Mouse (Mus musculus) MEL (cell line): Measurements from ENCODE around the gene Rpl29. TPM values are rescaled to one million over a fixed set of nuclear protein-coding genes. Genes with fewer than 3 reads are reported as not detected.

Experiments
- DNase-seq: peaks from one replicate; pipeline ENCODE4 v3.0.0; 2011; ENCODE audit warnings: low read depth, low spot score
- H3K27ac ChIP-seq: 2 replicates; pipeline ENCODE4 v1.5.1; 2012; ENCODE audit warnings: low read depth, mild to moderate bottlenecking, control low read depth, low read length, moderate library complexity; ENCODE audit not compliant: control insufficient read depth
- H3K27me3 ChIP-seq, 2 experiments: fragments of 150-350 bp in 1 of 2; sonication (generic) in 1 of 2; 2 replicates each; pipeline ENCODE4 v1.6.1; 2012; ENCODE audit warnings: low read length in 2 of 2, mild to moderate bottlenecking in 2 of 2, improper control_type of control experiment in 1 of 2, moderate library complexity in 1 of 2; ENCODE audit not compliant: insufficient read depth in 2 of 2, control insufficient read depth in 1 of 2
- H3K36me3 ChIP-seq, 2 experiments: 2 replicates each; pipeline ENCODE4 v1.6.1; 2012 to 2014; ENCODE audit warnings: low read length in 2 of 2, improper control_type of control experiment in 1 of 2, inconsistent platforms in 1 of 2, mild to moderate bottlenecking in 1 of 2; ENCODE audit not compliant: insufficient read depth in 2 of 2, control insufficient read depth in 1 of 2
- H3K4me1 ChIP-seq, 2 experiments: fragments of 150-350 bp in 1 of 2; sonication (generic) in 1 of 2; 2 replicates each; pipeline ENCODE4 v1.6.1; 2012; ENCODE audit warnings: low read length in 2 of 2, improper control_type of control experiment in 1 of 2, mild to moderate bottlenecking in 1 of 2; ENCODE audit not compliant: insufficient read depth in 2 of 2, control insufficient read depth in 1 of 2
- H3K4me3 ChIP-seq, 2 experiments: fragments of 150-350 bp in 1 of 2; sonication (generic) in 1 of 2; 2 replicates each; pipeline ENCODE4 v1.5.1; 2012; ENCODE audit warnings: low read depth in 2 of 2, low read length in 2 of 2, mild to moderate bottlenecking in 2 of 2, moderate library complexity in 2 of 2, control low read depth in 1 of 2, improper control_type of control experiment in 1 of 2; ENCODE audit not compliant: control insufficient read depth in 1 of 2, insufficient read depth in 1 of 2
- H3K79me2 ChIP-seq: 2 replicates; pipeline ENCODE4 v1.6.1; 2012; ENCODE audit warnings: mild to moderate bottlenecking, low read length, moderate library complexity; ENCODE audit not compliant: control insufficient read depth, poor library complexity, insufficient read depth
- H3K9ac ChIP-seq: 2 replicates; pipeline ENCODE4 v1.6.1; 2012; ENCODE audit warnings: low read depth, mild to moderate bottlenecking, control low read depth, low read length, moderate library complexity; ENCODE audit not compliant: control insufficient read depth, poor library complexity, severe bottlenecking
- H3K9me3 ChIP-seq: fragments of 150-350 bp; sonication (generic); replicated peaks from 2 replicates; pipeline ENCODE4 v1.6.1; 2012; ENCODE audit warnings: mild to moderate bottlenecking, low read length, improper control_type of control experiment, moderate library complexity; ENCODE audit not compliant: insufficient read depth
- BHLHE40 ChIP-seq: IDR thresholded peaks from 2 replicates; pipeline ENCODE4 v1.6.1; 2012; ENCODE audit warnings: low read depth, mild to moderate bottlenecking, inconsistent platforms, low read length, improper control_type of control experiment, borderline replicate concordance
- CTCF ChIP-seq, 3 experiments: IDR thresholded peaks in 2 of 3; conservative IDR thresholded peaks in 1 of 3; 2 replicates each; pipeline ENCODE4 v1.5.1; 2011 to 2012; ENCODE audit warnings: low read length in 3 of 3, low read depth in 2 of 3, mild to moderate bottlenecking in 2 of 3, improper control_type of control experiment in 1 of 3, inconsistent platforms in 1 of 3, mixed read lengths in 1 of 3, moderate library complexity in 1 of 3; ENCODE audit not compliant: control insufficient read depth in 1 of 3, insufficient read depth in 1 of 3, poor library complexity in 1 of 3, severe bottlenecking in 1 of 3
- E2F4 ChIP-seq: IDR thresholded peaks from 2 replicates; pipeline ENCODE4 v1.6.1; 2011; ENCODE audit warnings: low read depth, low read length, improper control_type of control experiment, borderline replicate concordance
- ELF1 ChIP-seq: IDR thresholded peaks from 2 replicates; pipeline ENCODE4 v1.6.1; 2014; ENCODE audit warnings: low read depth, mild to moderate bottlenecking, inconsistent platforms, low read length, improper control_type of control experiment, moderate library complexity
- EP300 ChIP-seq, 2 experiments: IDR thresholded peaks; 2 replicates each; pipeline ENCODE4 v1.6.1; 2011; ENCODE audit warnings: improper control_type of control experiment in 2 of 2, low read length in 2 of 2, low read depth in 1 of 2, mild to moderate bottlenecking in 1 of 2
- ETS1 ChIP-seq: IDR thresholded peaks from 2 replicates; pipeline ENCODE4 v1.6.1; 2012; ENCODE audit warnings: low read depth, mild to moderate bottlenecking, inconsistent platforms, low read length, improper control_type of control experiment, moderate library complexity
- KAT2A ChIP-seq: conservative IDR thresholded peaks from 2 replicates; pipeline ENCODE4 v1.6.1; 2012; ENCODE audit warnings: low read depth, low read length, improper control_type of control experiment, inconsistent platforms
- MAFK ChIP-seq: IDR thresholded peaks from 2 replicates; pipeline ENCODE4 v1.6.1; 2011; ENCODE audit warnings: low read depth, mild to moderate bottlenecking, low read length, improper control_type of control experiment, borderline replicate concordance
- MAZ ChIP-seq: IDR thresholded peaks from 2 replicates; pipeline ENCODE4 v1.6.1; 2012; ENCODE audit warnings: low read depth, mild to moderate bottlenecking, inconsistent platforms, low read length, improper control_type of control experiment
- MEF2A ChIP-seq: IDR thresholded peaks from 2 replicates; pipeline ENCODE4 v1.6.1; 2014; ENCODE audit warnings: low read depth, mild to moderate bottlenecking, inconsistent platforms, low read length, improper control_type of control experiment; ENCODE audit not compliant: poor library complexity, insufficient replicate concordance, severe bottlenecking; ENCODE audit errors: extremely low read depth
- MXI1 ChIP-seq: IDR thresholded peaks from 2 replicates; pipeline ENCODE4 v1.6.1; 2011; ENCODE audit warnings: mild to moderate bottlenecking, low read depth, low read length, improper control_type of control experiment
- MYB ChIP-seq: IDR thresholded peaks from 2 replicates; pipeline ENCODE4 v1.6.1; 2011; ENCODE audit warnings: mild to moderate bottlenecking, low read depth, low read length, improper control_type of control experiment
- NRF1 ChIP-seq: IDR thresholded peaks from 2 replicates; pipeline ENCODE4 v1.6.1; 2014; ENCODE audit warnings: low read depth, mild to moderate bottlenecking, inconsistent platforms, low read length, improper control_type of control experiment, moderate library complexity; ENCODE audit not compliant: poor library complexity, insufficient read depth, severe bottlenecking
- RAD21 ChIP-seq: IDR thresholded peaks from 2 replicates; pipeline ENCODE4 v1.6.1; 2011; ENCODE audit warnings: mild to moderate bottlenecking, low read depth, low read length, improper control_type of control experiment
- RCOR1 ChIP-seq: IDR thresholded peaks from 2 replicates; pipeline ENCODE4 v1.6.1; 2012; ENCODE audit warnings: low read depth, mild to moderate bottlenecking, inconsistent platforms, low read length, improper control_type of control experiment
- SMC3 ChIP-seq: IDR thresholded peaks from 2 replicates; pipeline ENCODE4 v1.6.1; 2011; ENCODE audit warnings: low read depth, low read length, improper control_type of control experiment
- TCF12 ChIP-seq: IDR thresholded peaks from 2 replicates; pipeline ENCODE4 v1.6.1; 2014; ENCODE audit warnings: low read depth, mild to moderate bottlenecking, inconsistent platforms, low read length, improper control_type of control experiment, moderate library complexity
- UBTF ChIP-seq: IDR thresholded peaks from 2 replicates; pipeline ENCODE4 v1.6.1; 2012; ENCODE audit warnings: low read depth, mild to moderate bottlenecking, inconsistent platforms, low read length, improper control_type of control experiment, moderate library complexity, borderline replicate concordance; ENCODE audit not compliant: insufficient read depth
- USF2 ChIP-seq, 2 experiments: IDR thresholded peaks; 2 replicates each; pipeline ENCODE4 v1.6.1; 2011 to 2012; ENCODE audit warnings: improper control_type of control experiment in 2 of 2, low read length in 2 of 2, borderline replicate concordance in 1 of 2, inconsistent platforms in 1 of 2, low read depth in 1 of 2, mild to moderate bottlenecking in 1 of 2; ENCODE audit not compliant: insufficient read depth in 1 of 2
- ZC3H11A ChIP-seq: IDR thresholded peaks from 2 replicates; pipeline ENCODE4 v1.6.1; 2012; ENCODE audit warnings: low read depth, mild to moderate bottlenecking, inconsistent platforms, low read length, improper control_type of control experiment
- polyA plus RNA-seq, 2 experiments: library from polyadenylated mRNA; stranded (reverse) in 1 of 2; unstranded in 1 of 2; fragments of >175 nt in 1 of 2; fragments of >200 nt in 1 of 2; gene quantifications; 2 replicates each; pipeline versions ENCODE4 v1.2.1 to v1.2.4; 2012; ENCODE audit warnings: low replicate concordance in 2 of 2, low read depth in 1 of 2; ENCODE audit not compliant: insufficient read length in 2 of 2, insufficient read depth in 1 of 2, missing spikeins in 1 of 2
- total RNA-seq: library from RNA; depleted of rRNA; stranded (reverse); fragments of 300-350 nt; gene quantifications from 2 replicates; pipeline ENCODE4 v1.2.3, GENCODE M21; 2012

Rpl29 gene
- total and polyA plus RNA-seq, 3 experiments, result 60.8 to 761 TPM; not detected in 1

- TF ChIP-seq MYB, result no peak
- no peak for TF ChIP-seq RAD21
- peak; percentile 87 for TF ChIP-seq MXI1
- peak; percentile 91 for TF ChIP-seq ELF1
Measured at GRCm38 (mm10) chr9:106429221-106430014, at the start of gene Rpl29 (continued).

GRCm38 (mm10) chr9:106386181-106386864 lies 42.9 kb upstream of the Rpl29 start:
- no peak overlapping the region for H3K27ac ChIP-seq

GRCm38 (mm10) chr9:106392828-106393527 lies 36.3 kb upstream of the Rpl29 start:
- Histone ChIP-seq H3K4me3 (no peak overlapping the region), H3K79me2 (no peaks in the 10 kb centered on the region), H3K27me3 (peaks cover 0 to 2% of the 10 kb centered on the region in 2 experiments; a peak in 3 of 4 replicates), H3K27ac (no peak overlapping the region), H3K9ac (no peak overlapping the region), H3K9me3 (no peaks in the 10 kb centered on the region)
- no peak for DNase-seq
- no peak for TF ChIP-seq ETS1
- no peak for TF ChIP-seq EP300 (IDR thresholded peaks at IDR 0.05; ENCODE audit: low read depth in 1 of 2, low read length in 2 of 2)
- no peak for TF ChIP-seq MXI1
- no peak for TF ChIP-seq KAT2A
- TF ChIP-seq TCF12, result no peak
- TF ChIP-seq, all 39 proteins: peak for 0
- H3K4me1 ChIP-seq, result peaks cover under 1 to 10% of the 10 kb centered on the region in 2 experiments; a peak in 3 of 4 replicates
- H3K36me3 ChIP-seq, result peaks cover 0 to 4% of the 10 kb centered on the region in 2 experiments; a peak in 2 of 4 replicates

More at GRCm38 (mm10) chr9:106386181-106386864, 42.9 kb upstream of the Rpl29 start:
- Histone ChIP-seq H3K27me3 (peaks cover 1 to 2% of the 10 kb centered on the region in 2 experiments; a peak in 3 of 4 replicates), H3K4me1 (peaks cover 0 to 4% of the 10 kb centered on the region in 2 experiments; a peak in 1 of 4 replicates), H3K36me3 (0 out of 4 replicates have a peak, but pooled peaks cover 0 to 2% of the 10 kb centered on the region in 2 experiments), H3K9me3 (no peaks in the 10 kb centered on the region)
- no peak for DNase-seq
- TF ChIP-seq SMC3 (no peak), ETS1 (no peak), MEF2A (no peak), MAZ (no peak), MAFK (no peak), MYB (no peak), MXI1 (no peak), ZC3H11A (no peak), USF2 (IDR thresholded peaks at IDR 0.05; ENCODE audit: borderline replicate concordance in 1 of 2, insufficient read depth in 1 of 2, low read depth in 1 of 2, low read length in 2 of 2) (no peak), CTCF (IDR thresholded peaks at IDR 0.05 in 2 of 3, conservative IDR thresholded peaks at IDR 0.05 in 1 of 3; ENCODE audit: control insufficient read depth in 1 of 3, insufficient read depth in 1 of 3, low read depth in 2 of 3, low read length in 3 of 3, poor library complexity in 1 of 3, severe bottlenecking in 1 of 3) (no peak), RCOR1 (no peak), UBTF (no peak), NRF1 (no peak), E2F4 (no peak), BHLHE40 (no peak), TCF12 (no peak)
- TF ChIP-seq, all 39 proteins: peak for 0
- no peak overlapping the region for H3K9ac ChIP-seq
- H3K79me2 ChIP-seq, result no peaks in the 10 kb centered on the region
- no peak overlapping the region for H3K4me3 ChIP-seq
